Mouse (Mus musculus): ENCODE measurements around the gene Olfr424.

The Olfr424 gene

DNA sequence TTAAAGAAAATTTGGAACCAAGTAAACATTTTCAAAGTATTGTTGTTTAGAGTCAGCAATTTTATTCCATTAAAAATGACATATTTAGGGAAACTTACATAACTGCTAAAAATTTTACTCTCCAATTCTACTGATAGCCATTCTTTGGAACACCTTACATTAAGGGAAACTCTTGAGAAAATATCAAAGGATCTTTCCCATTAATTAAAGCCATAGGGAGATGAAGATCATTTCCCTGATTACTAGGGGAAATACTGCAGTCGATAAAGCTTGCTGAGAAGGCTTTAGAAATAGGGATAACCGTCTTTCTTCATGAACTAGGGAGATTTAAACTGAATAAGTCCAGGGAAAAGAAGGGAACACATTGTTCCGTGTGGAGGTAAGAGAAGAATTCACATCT, at the start of gene Olfr424:
Gene Olfr424, plus strand, starts transcription at position 301 of the 400 bp plus-strand sequence.
- no peak for DNase-seq (ENCODE audit: low spot score in 2 of 2)

DNA sequence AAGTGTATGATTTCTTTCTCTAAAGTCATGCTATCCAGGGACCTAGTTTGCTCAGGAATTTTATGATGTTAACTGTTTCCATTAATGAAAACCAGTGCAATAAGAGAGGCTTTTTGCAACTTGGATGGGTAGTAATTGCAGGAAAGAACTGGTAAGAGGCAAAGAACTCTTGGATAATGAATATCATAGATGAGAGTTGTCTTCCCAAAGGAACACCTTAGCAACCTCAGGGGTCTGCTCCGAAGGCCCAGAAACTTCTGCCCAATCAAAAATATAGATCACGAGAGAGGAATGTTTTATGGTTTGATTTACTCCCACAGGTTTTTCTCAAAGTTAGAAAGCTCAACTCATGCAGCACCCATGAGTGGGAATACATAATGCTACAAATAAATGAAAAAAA, 47.3 kb upstream of the Olfr424 start, which contains the start of gene Olfr429:
Gene Olfr429, plus strand, starts transcription at position 301 of the 400 bp plus-strand sequence.
- no peak for DNase-seq (ENCODE audit: low spot score in 2 of 2)

DNA sequence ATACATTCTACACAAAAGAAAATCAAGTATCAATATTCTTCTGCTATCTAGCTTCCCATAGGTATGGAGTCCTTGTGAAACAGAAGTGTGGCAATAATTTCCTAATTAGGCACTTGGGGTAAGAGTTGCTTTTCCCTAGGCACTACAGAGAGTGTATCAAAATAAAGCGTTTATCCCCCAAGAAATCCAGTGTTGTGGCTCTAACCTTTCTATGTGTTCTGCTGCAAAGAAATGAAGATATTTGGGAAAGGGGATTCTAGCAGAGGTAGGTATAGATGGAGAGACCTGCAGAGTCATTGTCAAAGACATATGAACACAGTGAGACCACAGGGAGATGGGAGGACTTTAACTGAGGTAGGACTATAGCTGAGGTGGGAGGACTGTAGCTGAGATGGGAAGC, 34.7 kb upstream of the Olfr424 start, which contains the start of gene Olfr427:
Gene Olfr427, plus strand, starts transcription at position 301 of the 400 bp plus-strand sequence.
- DNase-seq (ENCODE audit: low spot score in 2 of 2): no peak

DNA sequence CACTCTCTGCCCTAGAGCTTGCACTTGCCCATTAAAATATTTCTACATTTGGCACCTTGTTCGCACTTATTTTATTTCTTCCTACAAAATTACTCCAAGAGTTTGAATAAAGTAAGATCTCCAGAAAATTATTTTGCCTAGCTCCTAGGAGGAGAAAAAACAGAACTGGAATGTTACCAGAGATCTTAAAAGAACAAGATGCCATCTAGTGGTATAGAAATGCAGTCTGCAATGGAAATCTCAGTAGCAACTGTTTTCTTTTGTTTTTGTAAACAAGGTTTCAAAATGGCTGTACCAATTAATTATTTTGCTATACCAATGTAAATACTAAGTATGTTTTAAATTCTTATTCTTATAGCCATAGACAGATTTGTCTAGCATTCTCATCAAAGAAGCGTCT, 27.6 kb upstream of the Olfr424 start:
- DNase-seq (ENCODE audit: low spot score in 2 of 2): no peak

GRCm38 (mm10) chr1:174121062-174121461, 10.3 kb upstream of the Olfr424 start, which contains the start of gene Olfr231:
Olfr231 (minus strand) TSS chr1:174121162.
- DNase-seq (ENCODE audit: low spot score in 2 of 2): no peak

GRCm38 (mm10) chr1:174131999-174132398, 682 bp downstream of the Olfr424 start:
- DNase-seq (ENCODE audit: low spot score in 2 of 2): no peak

DNA sequence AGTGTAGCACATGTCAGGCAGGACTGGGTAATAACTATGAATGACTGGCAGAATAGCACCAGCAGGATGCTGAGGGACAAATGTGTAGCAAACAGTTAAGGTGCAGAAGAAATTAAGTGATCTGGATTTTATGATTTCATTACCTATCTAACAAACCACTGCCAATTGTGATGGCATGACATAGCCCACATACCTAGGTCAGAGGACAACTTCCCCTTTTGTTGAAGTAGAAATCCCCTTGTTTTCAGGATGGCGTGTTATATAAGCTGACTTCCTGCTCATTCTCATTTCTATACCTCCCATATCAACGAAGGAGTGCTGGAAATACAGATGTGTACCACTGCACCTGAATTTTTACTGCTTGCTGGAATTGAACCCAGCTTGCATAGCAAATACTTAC, 10.1 kb downstream of the Olfr424 start:
- no peak for DNase-seq (ENCODE audit: low spot score in 2 of 2)

DNA sequence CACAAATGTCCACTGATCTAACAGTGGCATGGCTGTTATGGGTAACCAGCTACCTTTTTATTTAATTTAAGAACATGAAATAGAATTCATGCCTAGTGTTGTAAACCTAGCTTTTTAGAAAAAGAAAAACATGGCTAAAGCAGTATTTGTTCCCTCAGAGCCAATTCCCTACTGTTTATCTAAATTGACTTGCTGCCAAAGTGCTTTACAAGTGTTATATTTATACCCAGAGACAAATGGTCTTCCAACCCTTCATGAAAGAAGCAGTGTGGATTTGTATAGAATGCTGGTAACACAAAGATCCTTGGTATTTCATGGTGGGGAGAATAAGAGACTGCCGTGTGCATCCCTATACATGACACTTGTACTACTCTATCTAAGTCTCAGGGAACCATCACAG, 15.4 kb downstream of the Olfr424 start:
- DNase-seq (ENCODE audit: low spot score in 2 of 2): no peak

GRCm38 (mm10) chr1:174149289-174149688, 18.0 kb downstream of the Olfr424 start:
- DNase-seq (ENCODE audit: low spot score in 2 of 2): no peak

DNA sequence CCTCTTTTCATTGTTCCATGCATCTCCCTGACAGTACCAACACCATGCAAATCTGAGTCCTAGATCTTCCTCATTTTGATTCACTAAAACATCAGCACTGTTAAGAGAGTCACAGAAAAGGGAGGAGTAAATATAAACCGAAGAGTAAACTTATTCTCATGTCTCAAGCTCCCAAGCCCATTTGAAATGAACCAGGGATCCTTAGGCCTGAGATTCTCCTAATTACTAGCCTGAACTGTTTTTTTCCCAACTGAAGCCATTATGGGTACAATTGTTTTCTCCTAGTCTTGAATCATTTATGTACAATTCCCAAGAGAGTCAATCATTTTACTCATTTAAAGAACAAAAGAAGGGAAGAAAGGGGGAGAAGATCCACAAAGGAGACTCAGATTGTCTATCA, 24.0 kb downstream of the Olfr424 start, which contains the start of gene Olfr420:
Gene Olfr420, plus strand, starts transcription at position 301 of the 400 bp plus-strand sequence.
- DNase-seq (ENCODE audit: low spot score in 2 of 2): no peak

DNA sequence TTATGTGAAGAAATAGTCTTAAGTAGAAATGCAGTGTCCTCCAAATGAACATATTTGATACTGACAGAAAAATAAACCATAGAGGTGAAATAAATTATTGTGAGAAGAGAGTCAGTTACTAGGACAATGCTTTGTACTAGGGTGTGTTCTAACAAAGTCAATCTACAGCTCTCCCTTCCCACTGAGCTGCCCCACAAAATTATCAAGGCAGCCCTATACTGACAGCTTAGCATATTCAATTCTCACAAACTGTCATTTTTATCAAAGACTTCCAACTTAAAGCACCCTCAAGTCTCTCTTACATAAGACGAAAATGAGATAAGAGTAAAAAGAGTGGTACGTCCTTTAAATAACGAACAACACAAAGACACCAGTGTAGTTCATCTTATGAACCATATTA, 26.3 kb downstream of the Olfr424 start:
- DNase-seq (ENCODE audit: low spot score in 2 of 2): no peak

DNA sequence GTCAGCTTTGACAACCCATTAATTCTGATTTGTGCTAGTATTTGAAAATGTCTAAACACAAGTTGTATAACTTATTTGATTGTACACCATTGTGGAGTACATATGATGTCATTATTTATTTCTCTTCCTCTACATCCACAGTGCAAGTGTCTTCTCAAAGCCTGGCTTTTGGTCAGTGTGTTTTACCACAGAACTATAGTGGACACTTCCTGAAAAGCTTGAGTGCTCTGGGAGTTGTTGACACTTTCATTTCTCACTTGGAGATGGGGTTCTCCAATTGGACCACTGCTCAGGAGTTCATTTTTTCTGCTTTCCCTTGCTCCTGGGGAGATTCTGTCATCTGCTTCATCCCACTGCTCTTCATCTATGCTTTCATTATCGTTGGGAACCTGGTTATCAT, 27.2 kb downstream of the Olfr424 start:
- DNase-seq (ENCODE audit: low spot score in 2 of 2): no peak

DNA sequence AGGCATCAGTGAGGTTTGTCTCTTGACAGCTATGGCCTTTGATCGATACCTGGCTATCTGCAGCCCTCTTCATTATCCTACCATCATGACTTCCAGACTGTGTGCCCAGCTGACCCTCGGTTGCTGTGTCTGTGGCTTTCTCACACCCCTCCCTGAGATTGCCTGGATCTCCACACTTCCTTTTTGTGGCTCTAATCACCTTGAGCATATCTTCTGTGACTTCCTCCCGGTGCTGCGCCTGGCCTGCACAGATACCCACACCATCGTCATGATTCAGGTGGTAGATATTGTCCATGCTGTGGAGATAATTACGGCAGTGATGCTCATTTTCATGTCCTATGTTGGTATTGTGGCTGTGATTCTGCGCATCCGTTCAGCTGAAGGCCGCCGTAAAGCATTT, 27.8 kb downstream of the Olfr424 start:
- no peak for DNase-seq (ENCODE audit: low spot score in 2 of 2)

- no peak for DNase-seq (ENCODE audit: low spot score in 2 of 2)
Observed at GRCm38 (mm10) chr1:174169024-174169423, 37.7 kb downstream of the Olfr424 start.

DNA sequence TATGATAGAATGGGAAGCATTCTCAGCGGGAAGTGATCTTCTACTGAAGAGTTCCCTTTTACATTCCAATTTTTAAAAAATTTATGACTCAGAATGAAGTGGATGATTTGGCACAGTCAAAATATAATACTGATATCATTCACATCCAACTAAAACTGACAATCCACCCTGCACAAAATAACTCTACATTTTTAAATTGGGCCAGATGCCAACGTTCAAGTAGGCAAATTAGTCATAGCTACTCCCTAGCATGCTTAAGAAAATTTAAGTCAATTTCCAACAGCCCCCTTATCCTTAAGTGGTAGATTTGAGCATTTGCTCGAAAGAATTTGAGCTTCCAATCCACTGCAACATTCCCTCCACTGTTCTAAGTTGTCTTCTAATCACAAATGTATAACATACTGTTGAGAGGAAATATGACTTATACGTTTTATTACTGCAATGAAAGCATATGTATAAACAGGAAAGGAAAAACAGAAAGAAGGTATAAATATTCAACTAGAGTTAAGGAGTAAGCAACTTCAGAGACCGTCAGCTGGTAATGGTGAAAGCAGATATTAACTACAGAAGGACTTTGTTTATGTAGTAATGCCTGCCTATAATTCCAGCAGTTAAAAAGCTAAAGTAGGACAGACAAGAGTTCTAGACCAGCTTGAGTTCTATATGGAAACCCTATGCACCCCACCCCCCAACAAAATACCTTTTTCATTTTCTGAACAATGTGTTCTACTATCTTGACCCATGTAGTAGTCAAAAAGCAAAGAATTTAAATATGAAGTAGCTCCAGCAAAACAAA, 39.6 kb downstream of the Olfr424 start:
- no peak for DNase-seq (ENCODE audit: low spot score in 2 of 2)

DNA sequence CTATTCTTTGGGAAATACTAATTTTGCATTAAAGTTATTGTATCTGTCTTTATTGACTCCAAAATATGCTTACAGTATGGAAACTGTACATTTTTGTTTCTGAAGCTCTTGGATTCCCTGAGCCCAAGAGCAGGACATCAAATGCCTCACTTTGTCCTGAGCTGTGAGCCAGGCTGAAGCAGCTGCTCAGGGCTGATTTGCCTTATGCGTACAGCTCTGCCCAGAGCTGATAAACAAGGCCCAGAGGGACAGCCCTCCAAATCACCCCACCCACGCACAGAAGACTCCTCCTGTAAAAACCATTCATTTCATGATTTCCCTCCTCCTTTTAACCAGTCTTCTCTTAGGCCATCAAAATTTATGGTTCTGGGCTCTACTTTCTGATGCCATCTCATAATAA, 40.2 kb downstream of the Olfr424 start:
- no peak for DNase-seq (ENCODE audit: low spot score in 2 of 2)

- DNase-seq (ENCODE audit: low spot score in 2 of 2): no peak
Observed at GRCm38 (mm10) chr1:174172605-174173004, 41.3 kb downstream of the Olfr424 start, which contains the start of gene Spta1. Spta1 (plus strand) TSS chr1:174172776.

Data from right cerebral cortex, postnatal 36 days (tissue).